Mouse (Mus musculus) testis, adult 2 months (tissue): ENCODE results near the gene Omg.

Source experiments
- CTCF ChIP-seq: fragments of 200-500 bp; IDR thresholded peaks from 2 replicates; pipeline ENCODE4 v1.5.1; 2012; ENCODE audit warnings: low read depth, mild to moderate bottlenecking, inconsistent platforms, low read length, moderate library complexity; ENCODE audit not compliant: control insufficient read depth, insufficient read depth, insufficient replicate concordance
- POLR2A ChIP-seq: fragments of 200-500 bp; IDR thresholded peaks from 2 replicates; pipeline ENCODE4 v1.6.1; 2012; ENCODE audit warnings: low read depth, mild to moderate bottlenecking, inconsistent platforms, low read length, moderate library complexity; ENCODE audit not compliant: control insufficient read depth

- TF ChIP-seq POLR2A (no peak), CTCF (no peak)
These were observed 16.9 kb upstream of the Omg start for GRCm38 (mm10) chr11:79520772-79521171.
